Comparison of ENCODE assay signal across 8 mouse cellular contexts in the genomic region with DNA sequence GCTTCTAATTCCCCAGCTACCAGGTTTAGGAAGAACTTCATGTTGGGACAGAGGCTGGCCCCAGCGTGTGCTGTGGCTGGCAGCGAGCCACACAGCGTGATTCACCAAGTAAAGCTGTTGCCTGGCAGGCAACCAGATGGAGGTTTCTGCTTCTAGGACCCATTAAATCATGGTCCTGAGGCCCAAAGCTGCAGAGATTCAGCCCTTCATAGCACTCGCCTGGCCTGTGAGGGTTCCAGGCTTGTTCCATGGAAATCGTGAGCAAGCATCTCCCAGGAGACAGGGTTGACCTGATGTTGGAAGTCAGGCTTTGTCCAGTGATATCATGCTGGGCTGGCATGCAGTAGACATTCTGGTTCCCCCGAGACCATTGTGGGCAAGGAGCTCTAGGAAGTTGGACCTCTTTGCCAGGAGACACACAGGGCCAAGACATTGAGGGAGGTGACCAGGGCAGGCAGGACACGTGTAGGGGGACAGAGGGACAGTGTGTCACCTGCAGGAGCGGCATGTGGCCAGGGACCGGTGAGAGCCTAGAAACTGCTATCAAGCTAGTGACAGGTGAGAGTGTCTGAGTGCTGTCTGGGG. TPM values are rescaled to one million over a fixed set of nuclear protein-coding genes. Genes with fewer than 3 reads are reported as not detected.
DNase-seq lines count a peak whose midpoint lies in the region; ATAC-seq lines count a peak whose summit lies in the region.

No protein-coding gene starts in this region.

- 65% methylated on average over 9 of the region's 9 CpGs for WGBS in liver, embryonic 12.5 days (ENCODE audit: insufficient replicate concordance)

- H3K27me3 ChIP-seq in liver, embryonic 12.5 days (replicated peaks) = 0 out of 2 replicates have a peak, but pooled peaks cover 10% of the 10 kb centered on the region

- H3K9me3 ChIP-seq in liver, embryonic 12.5 days (replicated peaks) = no peaks in the 10 kb centered on the region

- H3K36me3 ChIP-seq in liver, embryonic 12.5 days = no peaks in the 10 kb centered on the region

- no peak overlapping the region for H3K27ac ChIP-seq in liver, embryonic 12.5 days

- no peak for ATAC-seq in liver, embryonic 12.5 days

- no peak overlapping the region for H3K4me3 ChIP-seq in liver, embryonic 12.5 days

- peak; percentile 38 to 67 for DNase-seq in kidney, postnatal 36 days
- no peak for DNase-seq in kidney, adult 9 months
- peak; percentile 67 for DNase-seq in cerebellum, adult 9-10 months
- peak; percentile 77 to 86 for DNase-seq in heart, adult 9 months (ENCODE audit: low spot score in 2 of 2)
- DNase-seq in left cerebral cortex, adult 11 months (ENCODE audit: low spot score) = peak; percentile 31
- peak; percentile 60 for DNase-seq in ovary, postnatal 36 days (ENCODE audit: low spot score)
- no peak for DNase-seq in spleen, adult 18-20 months

- no peak overlapping the region for H3K4me2 ChIP-seq in liver, embryonic 12.5 days

- no peak overlapping the region for H3K9ac ChIP-seq in liver, embryonic 12.5 days

- peaks cover 3% of the 10 kb centered on the region; the same call in 1 of the 2 replicates for H3K4me1 ChIP-seq in liver, embryonic 12.5 days

RNA-seq across cellular contexts. Expression of a gene that starts 50.5 kb away (rescaled TPM):
- 15.0 and 15.4 TPM in 2 replicates for polyA plus RNA-seq in liver, embryonic 12.5 days (2016; fragmentation: Nextera tagmentation; extraction: Ambion mirVana)

Comparison
In these comparisons a context has a peak if more than half of its experiments do, and no peak if none do; other contexts are left out.
1. DNase-seq: peak in kidney, postnatal 36 days (2 of 2), cerebellum, adult 9-10 months (single experiment), heart, adult 9 months (2 of 2), left cerebral cortex, adult 11 months (single experiment) and ovary, postnatal 36 days (single experiment); none in kidney, adult 9 months (single experiment) and spleen, adult 18-20 months (0 of 2).